Mouse (Mus musculus) embryo, embryonic 10 days (tissue): ENCODE results near the gene Mettl21a.
A peak's percentile ranks its signal among the peaks of the same experiment; 100 is the strongest.
"Not testable (repeated sequence)": the region's sequence is repeated elsewhere in the genome, so short reads cannot be mapped to it uniquely, and the experiment has no call there.

ENCODE experiments used
- DNase-seq: peaks from one replicate; pipeline ENCODE4 v3.0.0-alpha.2; 2015; ENCODE audit warnings: low spot score

The Mettl21a gene

DNA sequence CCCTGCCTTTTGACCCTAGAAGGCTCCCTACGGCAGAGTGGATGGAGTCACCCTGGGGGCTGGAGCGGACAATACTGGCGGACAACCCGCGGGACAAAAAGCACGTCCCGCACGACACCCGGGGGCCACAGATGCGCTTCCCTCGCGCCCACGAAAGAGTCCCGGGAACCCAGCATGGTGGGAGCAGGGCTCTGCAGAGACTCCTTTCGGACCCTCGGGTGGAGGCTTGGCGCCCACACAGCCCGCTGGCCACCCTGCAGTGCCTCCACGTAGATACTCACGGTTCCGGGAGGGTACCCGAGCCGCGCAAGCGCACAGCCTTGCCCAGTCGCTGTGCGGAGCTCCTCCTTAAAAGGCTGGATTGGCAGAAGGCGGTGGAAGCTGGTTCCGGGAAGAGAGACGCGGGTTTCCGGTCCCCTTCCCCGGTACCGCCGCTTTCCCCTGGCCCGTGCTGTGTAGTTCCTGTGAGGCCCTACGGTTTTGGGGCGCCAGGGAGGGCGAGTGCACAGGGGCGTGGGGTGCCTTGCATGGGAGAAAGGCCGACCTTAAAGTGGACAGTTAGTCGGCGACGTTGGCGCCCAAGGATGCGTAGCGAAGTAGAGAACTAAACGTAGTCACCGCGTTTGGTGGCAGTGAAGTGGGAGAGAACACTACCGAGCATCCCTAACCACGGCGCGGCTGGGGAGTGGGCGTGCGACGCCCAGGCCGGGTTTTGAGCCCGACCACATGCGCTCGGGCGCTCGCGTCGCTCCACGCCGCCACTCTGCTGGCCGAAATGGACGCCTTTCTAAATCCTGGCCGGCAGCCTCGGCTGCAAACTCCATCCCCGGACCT lies at the start of gene Mettl21a:
Mettl21a (minus strand) TSS at position 362 of the 834 bp plus-strand sequence.
- peak; percentile 94 for DNase-seq

DNA sequence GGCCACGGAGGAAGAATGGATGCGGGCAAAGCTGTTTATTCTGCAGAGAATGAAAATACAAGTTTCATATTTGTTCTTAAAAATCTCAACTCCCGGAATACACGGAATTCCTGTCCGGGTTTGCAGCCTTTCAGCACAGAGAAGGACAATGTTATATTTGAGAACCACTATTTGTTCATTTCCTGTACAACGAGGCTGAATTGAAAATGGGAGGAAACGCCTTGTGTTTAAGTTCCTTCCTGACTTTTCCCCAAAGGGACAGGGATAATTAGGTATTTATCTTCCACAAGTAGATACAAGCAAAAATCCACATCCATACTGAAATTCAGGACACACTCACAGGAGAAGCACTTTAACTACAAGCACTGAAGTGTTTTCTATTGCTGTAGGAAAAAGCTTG lies 41.8 kb upstream of the Mettl21a start:
- no peak for DNase-seq

GRCm38 (mm10) chr1:64656423-64657129 lies 39.5 kb upstream of the Mettl21a start:
- DNase-seq = no peak

- DNase-seq = no peak
These were observed 38.4 kb upstream of the Mettl21a start for GRCm38 (mm10) chr1:64655415-64655814.

DNA sequence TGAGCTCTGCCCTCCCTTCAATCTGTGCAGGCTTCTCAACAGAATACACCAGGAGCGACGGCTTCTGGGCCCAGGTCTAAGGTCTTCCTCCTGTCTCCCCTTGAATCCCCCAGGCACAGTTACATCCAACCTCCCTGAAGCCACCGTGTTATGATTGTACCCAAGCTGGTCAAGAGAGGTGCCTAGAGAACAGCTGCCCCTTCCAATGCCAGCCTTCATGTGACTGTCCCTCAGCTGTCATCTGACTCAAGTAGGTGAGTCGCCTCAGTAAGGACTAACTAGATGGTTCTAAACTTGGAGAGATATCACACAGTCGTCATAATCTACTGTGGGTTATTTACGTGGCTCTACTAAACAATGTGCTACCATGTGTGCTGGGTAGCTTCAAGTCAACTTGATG lies 36.7 kb upstream of the Mettl21a start:
- no peak for DNase-seq

DNA sequence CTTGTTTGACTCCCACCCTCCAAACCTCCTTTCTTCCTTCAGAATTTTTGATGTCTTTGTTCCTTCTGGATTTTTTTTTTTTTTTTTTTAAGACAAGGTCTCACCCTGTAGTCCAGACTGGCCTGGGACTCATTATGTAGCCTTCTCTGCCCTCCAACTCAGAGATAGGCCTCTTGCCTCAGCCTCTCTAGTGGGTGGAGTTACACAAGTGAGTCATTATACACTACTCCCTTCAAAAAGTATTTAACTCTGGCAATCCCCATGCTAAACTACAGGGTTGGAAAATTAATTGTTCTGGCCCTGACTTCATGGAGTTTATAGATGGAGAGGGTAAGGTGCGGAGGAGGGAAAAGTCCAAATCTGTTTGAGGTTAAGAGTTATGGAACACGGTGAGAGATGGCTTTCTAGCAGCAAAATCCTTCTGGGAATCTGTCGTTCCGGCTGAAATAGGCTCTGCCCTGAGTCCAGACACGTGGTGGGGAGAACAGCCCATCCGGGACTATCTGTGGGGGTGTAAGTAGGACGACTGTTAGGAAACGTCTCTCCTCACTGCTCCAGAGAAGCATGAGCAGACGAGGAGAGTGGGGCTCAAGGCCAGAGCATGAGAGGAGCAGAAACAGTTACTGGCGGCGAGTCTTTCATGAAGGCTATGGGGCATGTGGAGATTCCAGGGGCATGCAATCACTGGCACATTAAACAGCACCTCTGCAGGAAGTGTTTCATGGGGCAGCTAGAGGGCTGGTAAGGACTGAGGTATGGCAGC lies 32.5 kb upstream of the Mettl21a start:
- no peak for DNase-seq

DNA sequence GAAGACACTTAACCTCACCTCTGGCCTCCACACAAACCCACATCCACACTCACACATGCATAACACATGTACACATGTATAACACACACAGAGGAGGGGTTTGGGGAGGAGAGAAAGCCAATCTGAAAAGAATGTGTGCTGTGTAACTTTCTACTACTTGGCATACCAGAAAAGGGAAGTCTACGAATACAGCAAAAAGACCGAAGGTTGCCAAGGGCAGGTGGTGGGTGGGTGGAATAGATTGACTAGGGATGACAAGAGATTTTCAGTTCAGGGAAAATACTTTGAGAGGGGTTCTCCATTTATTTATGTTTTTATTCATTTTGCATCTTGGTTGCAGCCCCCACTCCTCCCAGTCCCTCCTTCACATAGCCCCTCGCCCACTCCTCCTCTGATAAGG lies 27.5 kb upstream of the Mettl21a start:
- DNase-seq = no peak

- not testable (repeated sequence) for DNase-seq
These were observed 25.5 kb upstream of the Mettl21a start for GRCm38 (mm10) chr1:64642541-64642940.

DNA sequence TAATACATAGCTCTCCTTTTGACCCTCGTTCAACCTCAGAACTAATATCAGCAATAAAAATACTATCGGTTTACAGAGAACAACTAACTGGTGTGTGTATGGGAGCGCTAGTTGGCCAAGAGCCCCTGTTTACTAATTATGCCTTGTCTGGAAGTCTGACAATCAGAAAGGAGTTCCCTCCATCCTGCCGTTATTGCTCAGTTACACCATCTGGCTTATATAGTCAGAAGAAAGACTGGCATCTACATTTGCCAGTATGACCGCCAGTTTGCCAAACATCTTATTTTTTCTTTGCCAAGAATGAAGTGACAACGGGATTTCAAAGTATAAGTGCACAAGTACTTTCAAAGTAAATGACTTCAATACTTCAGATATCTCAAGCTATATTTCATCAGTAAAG lies 24.0 kb upstream of the Mettl21a start:
- DNase-seq = no peak

GRCm38 (mm10) chr1:64639279-64639678 lies 22.2 kb upstream of the Mettl21a start:
- DNase-seq = no peak

DNA sequence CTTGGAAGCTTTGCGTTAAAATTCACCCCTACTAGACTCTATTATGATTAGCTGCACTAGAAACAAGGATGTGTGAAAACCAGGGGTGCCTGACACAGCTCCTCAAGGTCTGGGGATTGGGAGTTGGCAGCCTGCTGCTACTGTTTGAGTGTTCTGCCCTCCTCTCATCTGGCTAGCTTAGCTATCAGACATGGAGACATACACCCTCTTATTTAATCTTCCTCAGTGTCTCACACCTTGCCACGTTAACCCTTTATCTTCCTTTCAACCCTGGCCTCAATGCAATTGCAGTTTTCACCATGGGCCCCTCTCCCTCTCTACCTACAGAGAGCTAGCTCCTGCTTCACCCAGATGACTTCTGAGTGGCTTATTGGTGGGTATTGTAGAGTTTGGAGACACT lies 18.6 kb upstream of the Mettl21a start:
- no peak for DNase-seq

DNA sequence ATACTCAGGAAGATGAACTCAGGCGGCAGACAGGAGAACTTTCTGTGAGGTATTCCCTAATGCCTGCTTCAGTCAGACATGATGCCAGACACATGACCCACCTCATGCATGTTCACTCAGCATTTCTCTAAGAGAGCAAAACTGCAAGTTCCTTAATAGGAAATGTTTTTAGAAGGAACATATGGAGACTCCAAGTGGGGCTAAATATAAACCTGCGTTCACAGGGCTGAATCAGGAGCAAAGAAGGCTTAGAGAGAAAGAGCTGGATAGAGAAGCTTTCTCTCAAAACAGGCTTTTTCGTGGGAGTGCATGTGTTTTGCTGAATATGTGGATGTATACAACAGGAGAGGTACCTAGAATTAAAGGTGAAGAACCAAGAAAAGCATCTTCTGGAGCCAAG lies 16.2 kb upstream of the Mettl21a start:
- no peak for DNase-seq

- DNase-seq = no peak
These were observed 14.5 kb upstream of the Mettl21a start for GRCm38 (mm10) chr1:64631526-64631925.

GRCm38 (mm10) chr1:64625214-64625613 lies 8.2 kb upstream of the Mettl21a start:
- DNase-seq = no peak

DNA sequence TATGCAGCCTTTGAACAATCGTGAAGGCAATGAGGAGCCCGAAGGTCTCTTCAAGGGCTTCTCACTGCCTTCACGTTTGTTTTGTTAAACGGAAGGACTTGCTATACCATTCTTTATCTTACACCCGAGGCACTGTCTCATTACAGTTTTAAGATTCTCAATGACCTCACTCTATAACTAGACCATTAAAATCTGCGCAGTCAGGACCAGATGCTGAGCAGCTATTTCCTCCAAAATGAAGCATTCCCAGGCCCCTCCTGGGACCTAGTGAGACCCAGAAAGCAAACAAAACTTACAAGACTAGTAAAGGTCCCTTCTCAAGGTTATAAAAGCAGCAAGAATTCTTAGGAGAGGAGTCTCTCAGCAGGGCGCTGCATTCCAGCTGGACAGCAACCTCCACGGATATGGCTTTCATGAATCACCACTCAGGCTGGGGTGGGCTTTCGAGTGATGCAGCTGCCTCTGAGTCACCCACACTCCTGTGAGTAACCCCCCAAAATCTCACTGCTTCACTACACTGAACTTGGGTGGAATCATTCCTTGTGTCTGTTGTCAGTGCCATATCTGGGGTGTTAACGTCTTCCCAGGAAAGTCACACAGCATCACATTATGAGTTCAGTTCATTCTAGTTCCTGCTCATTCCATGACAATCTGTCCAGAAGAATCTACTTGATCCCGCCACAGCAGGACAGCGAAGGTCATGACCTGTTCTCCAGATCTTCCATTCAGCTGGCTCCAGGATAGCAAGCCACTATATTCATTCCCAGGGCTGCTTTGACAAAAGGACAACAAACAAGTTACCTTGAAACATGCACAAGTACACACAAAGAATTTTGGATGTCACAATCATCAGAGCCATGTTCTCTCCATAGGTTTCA lies 6.8 kb upstream of the Mettl21a start:
- peak; percentile 21 for DNase-seq

- no peak for DNase-seq
These were observed 4.1 kb upstream of the Mettl21a start for GRCm38 (mm10) chr1:64621116-64621515.

DNA sequence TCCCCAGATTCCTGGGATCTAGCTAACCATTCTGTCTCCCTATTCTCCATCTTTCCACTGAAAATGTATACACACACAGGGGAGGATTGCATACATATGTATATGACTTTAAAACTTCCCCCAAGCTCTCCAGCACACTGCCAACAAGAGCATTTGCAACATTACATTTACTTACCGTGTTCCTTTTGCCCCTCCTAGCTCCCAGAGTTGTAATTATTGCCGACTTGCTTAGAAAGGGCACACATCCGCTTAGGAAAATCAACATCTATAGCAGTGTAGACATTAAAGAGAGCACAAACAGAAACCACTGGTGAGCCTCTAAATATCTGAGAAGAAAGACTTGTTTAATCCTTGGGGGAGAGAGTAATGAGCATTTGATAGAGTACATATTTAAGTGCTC lies 1.2 kb upstream of the Mettl21a start:
- DNase-seq = no peak

- peak; percentile 90 for DNase-seq
These were observed 608 bp upstream of the Mettl21a start for GRCm38 (mm10) chr1:64617715-64617984.

DNA sequence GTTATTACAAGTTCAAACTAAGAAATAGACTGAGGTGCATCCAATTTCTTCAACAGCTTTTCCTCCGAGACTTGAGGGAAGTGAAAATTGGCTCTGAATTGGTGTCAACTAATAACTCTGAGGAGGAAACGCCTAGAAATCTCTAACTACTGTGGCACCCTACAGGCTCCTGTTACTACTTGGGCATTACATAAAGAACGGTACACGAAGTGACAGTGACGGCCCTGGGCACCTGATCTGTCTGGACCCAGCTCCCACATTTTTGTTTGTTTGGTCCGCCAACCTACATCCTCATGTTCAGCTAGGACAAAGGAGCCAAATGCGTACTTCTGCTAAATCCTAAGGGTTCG lies 536 bp downstream of the Mettl21a start:
- peak; percentile 32 for DNase-seq

DNA sequence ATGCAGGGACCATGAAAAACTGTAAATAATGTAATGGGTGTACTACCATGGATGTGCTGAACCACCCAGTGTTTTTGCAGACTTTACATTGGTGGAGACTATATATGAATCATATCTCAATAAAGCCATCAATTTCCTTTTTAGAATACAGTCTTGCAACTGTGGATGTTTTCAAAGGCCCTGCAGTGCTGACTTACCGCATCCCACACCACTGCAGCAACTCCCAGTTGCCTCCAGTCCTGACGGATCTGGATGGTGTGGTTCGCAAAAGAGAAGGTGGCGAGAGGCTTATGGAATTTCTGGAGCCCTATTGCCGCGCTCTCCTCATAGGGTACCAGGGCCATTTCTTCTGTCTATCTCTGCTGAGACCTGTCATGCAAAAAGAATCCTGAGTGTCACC lies 966 bp downstream of the Mettl21a start:
- DNase-seq = no peak

DNA sequence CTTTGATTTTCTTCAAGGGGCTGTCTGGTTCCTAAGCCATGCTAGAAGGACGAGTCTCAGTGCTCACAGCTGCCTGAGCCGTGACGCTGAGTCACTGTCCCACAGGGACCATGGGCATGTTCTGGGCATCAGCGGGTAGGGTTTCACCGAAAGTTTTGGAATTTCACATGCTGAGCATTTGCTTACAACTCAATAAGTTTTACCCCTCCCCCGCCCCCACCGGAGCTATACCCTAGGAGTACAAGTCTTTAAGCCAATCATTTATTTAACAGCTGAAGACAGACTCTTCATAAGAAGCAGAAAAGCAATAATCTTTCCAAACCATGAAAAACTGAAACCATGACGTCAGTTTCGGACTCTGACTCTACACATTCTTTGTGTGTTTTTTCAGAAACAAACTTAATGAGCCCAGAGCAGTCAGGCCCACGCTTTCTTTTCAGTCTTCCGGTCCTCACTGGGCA lies 1.5 kb downstream of the Mettl21a start:
- DNase-seq = no peak

GRCm38 (mm10) chr1:64614801-64615345 lies 2.2 kb downstream of the Mettl21a start:
- DNase-seq = no peak
